Mouse (Mus musculus): ENCODE results near the gene Olfr287. TPM values are rescaled to one million over a fixed set of nuclear protein-coding genes. Genes with fewer than 3 reads are reported as not detected.

Gene Olfr287
- total RNA-seq, 2 experiments from 2014 or later = 3.6 to 5.3 TPM

DNA sequence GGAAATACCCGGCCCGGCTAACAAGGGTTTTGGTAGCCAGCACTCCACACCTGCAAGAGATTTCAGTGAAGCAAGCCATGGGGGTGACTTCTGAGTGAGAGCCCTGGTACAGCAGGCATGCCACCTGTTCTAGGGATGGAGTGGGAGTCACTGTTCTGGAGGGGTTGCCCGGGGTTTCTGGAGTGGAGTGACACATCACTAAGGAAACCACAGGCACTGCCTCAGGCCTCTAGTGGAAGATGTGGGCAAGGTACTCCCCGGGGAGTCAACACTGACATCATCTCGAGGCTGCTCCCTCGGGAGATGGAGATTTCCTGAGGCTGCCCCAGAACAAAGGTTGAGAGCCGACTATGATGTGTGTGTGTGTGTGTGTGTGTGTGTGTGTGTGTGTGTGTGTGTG is 50.5 kb downstream of the Olfr287 start:
- peak in 1 of 2 experiments; percentile 22 for DNase-seq (ENCODE audit: extremely low spot score in 1 of 2, low spot score in 1 of 2)

DNA sequence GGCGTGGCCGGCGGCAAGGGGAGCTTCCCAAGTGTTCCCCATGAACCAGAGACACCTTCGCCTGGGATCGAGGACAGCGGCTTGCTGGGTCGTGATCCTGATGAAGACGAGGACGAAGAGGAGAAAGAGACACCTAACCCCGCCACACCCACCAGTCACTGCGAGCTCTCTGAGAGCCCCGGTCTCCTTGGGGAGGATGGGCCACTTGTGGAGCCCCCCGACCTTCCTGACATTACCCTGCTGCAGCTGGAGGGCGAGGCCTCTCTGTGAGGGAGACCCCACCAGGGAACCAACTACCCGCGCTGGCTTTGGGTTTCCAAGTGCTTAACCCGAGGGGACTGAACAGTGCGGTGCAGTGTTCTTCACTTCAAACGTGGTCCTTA is 52.2 kb downstream of the Olfr287 start:
- DNase-seq (ENCODE audit: extremely low spot score in 1 of 2, low spot score in 1 of 2) = no peak

DNA sequence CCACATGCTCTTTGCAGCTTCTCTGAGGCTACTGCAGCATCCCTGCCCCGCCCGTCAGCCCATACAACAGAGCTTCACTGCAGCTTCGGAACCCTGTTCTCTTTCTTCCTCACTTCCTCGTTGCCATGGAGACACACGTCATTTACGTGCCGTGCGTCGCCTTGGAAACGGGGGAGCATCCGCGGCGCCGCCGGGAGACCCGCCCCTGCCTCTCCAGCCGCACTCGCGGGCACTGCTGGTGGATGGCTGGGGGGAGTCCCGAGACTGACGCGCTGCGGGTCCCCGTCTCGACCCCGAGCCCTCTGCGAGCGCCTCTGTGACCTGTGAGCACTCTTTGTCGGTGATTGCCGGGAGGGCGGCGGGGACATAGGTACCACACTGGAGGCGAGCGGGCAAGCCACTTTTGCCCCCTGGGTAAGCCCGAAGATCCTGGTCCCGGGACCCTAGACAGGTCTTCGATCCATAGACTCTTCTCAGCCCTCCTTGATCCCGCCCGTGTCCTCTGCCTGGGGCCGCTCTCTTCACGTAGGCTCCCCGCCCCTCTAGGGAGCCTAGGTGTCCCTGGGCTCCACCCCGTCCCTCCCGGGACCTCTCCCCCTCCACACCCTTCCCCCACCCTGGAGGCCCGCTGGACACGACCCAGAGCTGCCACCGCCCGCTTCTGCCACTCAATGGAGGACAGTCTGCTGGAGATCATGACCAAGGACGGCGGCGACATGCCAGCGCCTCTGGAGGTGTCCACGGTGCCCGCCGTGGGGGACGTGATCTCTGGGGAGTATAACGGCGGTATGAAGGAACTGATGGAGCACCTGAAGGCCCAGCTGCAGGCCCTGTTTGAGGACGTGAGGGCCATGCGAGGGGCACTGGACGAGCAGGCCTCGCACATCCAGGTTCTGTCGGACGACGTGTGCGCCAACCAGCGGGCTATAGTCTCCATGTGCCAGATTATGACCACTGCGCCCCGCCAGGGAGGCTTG is 52.9 kb downstream of the Olfr287 start:
- DNase-seq (ENCODE audit: extremely low spot score in 1 of 2, low spot score in 1 of 2) = peak; percentile 77 to 80

DNA sequence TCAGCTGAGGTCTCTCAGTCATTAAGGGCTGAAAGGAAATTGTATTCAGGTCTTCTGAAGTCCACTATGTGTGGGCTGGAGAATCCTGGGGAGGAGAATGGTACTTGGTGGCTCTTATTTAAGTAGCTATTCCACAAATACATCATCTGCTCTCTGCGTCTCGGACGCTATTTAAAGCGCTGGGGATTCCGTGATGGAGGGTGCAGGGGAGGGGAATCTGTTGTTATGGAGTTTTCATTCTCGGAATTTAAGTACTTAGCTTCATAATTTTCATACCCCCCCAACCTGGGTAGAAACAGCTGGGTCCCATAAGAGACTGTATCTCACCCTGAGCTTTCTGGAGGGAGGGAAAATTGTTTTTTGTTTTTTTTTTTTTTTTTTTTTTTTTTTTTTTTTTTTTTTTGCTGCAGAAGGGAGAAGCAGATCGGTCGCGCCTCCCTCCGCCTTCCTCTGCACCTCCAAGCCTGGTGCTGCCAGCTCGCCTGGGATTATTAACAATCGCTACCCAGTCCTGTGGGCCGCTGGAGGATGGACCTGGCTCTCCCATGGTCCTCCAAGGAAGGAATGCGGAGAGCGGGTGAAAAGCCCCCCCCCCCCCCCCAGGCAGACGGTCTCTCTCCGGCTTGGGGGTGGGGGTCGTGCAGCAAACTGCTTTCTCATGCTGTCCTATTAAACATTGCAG is 53.8 kb downstream of the Olfr287 start, which contains the start of gene Ccdc184:
Gene Ccdc184, plus strand, starts transcription at position 196 of the 682 bp plus-strand sequence.
- no peak for DNase-seq (ENCODE audit: extremely low spot score in 1 of 2, low spot score in 1 of 2)

DNA sequence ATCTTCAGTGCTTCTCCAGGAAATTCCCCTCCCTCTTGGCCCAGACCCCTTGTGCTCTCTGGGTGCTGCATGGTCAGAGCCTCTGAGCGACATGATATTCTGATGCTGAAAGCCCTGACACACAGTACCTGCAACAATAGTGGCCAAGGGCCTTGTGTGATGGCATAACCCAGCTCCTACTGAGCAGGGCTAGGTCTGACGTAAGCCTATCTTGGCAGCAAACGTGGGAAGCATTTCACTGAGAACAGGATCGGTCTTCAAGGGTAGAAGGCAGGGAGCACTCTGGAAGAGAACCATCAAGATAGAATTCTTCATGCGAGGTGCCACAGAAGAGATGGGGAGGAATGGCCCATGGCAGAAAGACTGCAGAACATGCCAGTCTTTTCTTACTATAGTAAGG is 55.3 kb downstream of the Olfr287 start, which contains the start of gene Asb8:
Gene Asb8, minus strand, starts transcription at position 101 of the 400 bp plus-strand sequence.
- no peak for DNase-seq (ENCODE audit: extremely low spot score in 1 of 2, low spot score in 1 of 2)

DNA sequence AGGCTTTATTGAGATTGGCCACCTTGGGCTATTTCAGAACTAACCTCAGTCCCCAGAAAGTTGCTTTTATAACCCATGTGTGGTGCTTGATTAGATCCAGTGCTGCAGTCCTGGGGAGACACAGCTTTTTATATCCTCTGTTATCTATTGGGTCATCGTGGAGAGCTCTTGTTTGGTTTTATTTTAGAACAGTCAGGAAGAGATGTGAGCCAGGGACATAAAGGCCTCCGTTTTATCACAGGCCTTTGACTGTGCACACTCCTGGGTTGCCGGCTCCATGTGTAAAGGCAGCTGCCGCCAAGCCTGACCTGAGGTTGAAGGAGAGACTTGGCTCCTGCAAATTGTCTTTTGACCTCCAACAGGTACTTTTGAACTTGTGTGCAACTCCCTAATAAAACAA is 58.3 kb downstream of the Olfr287 start:
- no peak for DNase-seq (ENCODE audit: extremely low spot score in 1 of 2, low spot score in 1 of 2)

DNA sequence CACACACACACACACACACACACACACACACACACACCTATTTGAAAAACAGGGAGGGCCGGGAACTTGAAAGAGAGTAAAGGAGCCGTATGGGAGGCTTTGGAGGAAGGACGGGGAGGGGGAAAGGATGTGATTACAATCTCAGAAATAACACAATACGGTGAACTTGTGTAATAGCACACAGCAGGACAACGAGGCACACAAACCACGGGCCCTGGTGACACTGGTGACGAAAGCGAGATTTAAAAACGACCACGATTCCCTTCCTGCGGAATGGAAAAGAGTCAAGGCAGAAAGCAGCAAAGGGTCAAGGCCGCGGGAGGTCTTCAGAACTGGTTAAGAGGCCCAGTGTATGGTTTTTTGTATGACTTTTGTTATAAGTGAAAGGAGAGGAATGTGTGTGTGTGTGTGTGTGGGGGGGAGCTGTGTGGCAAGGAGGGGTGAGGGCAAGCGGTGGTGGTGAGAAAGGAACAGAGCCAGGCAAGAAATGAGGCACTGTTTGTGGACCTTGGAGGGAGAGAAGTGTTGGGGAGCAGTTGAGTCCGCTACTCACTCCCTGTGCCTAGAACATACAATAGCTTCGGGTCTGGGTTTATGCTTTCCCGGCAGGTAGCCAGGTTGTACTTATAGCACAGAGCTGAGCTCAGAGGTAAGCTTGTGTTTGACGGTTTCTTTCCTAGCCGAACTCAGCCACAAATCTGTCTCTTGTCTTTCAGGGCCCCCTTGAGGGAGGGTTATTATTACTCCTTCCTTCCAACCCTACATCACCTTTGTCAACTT is 59.6 kb downstream of the Olfr287 start:
- no peak for DNase-seq (ENCODE audit: extremely low spot score in 1 of 2, low spot score in 1 of 2)

DNA sequence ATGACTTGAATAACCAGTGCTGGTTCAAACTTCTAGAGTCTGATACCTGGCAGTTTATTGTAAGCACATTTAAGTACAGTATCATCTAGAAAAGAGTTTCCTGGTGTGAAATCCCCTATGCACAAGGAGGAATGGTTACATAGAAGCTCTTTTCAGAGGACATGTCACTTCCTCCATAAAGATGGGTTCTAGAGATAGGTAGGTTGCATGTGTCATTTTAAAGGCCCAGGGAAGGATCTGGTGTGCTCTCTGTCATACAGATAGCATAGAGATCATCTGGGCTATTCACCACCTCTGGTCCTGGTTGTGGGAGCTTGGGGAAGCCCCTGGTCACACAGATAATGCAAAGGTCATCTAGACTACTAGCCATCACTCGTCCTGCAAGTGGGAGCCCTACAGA is 63.6 kb downstream of the Olfr287 start:
- DNase-seq (ENCODE audit: extremely low spot score in 1 of 2, low spot score in 1 of 2) = no peak

Other genes with a start within 250 kb of the Olfr287 start
- 1 to 10 TPM in 1 of 2 experiments, under 1 TPM in 1; 0.42 to 1.0 TPM for gene Col2a1, start 216.4 kb downstream of the Olfr287 start, total RNA-seq (2021)
- 100 to 1,000 TPM; 348 to 370 TPM for gene Pfkm, start 128.5 kb downstream of the Olfr287 start, total RNA-seq (2021)
- 10 to 100 TPM; 10.8 to 12.6 TPM for gene Senp1, start 127.3 kb downstream of the Olfr287 start, total RNA-seq (2021)
- 10 to 100 TPM; 48.7 to 53.0 TPM for gene Asb8, start 55.4 kb downstream of the Olfr287 start, total RNA-seq (2021)
- 10 to 100 TPM; 10.9 to 12.4 TPM for gene Ccdc184, start 53.9 kb downstream of the Olfr287 start, total RNA-seq (2021)
- gene Olfr288, start 25.5 kb downstream of the Olfr287 start, total RNA-seq (2021) = not detected
- gene Gm44579, start 79 bp downstream of the Olfr287 start, total RNA-seq (2021) = under 1 TPM in 1 of 2 experiments, not detected in 1; 0.15 TPM
- gene Olfr286, start 13.4 kb upstream of the Olfr287 start, total RNA-seq (2021) = not detected
- not detected for gene H1fnt, start 36.2 kb upstream of the Olfr287 start, total RNA-seq (2021)
- gene Zfp641, start 75.1 kb upstream of the Olfr287 start, total RNA-seq (2021) = 1 to 10 TPM; 5.9 to 6.8 TPM
- gene Olfr285, start 96.3 kb upstream of the Olfr287 start, total RNA-seq (2021) = not detected
- not detected for gene Olfr284, start 119.9 kb upstream of the Olfr287 start, total RNA-seq (2021)
- gene Olfr283, start 159.9 kb upstream of the Olfr287 start, total RNA-seq (2021) = not detected
- not detected for gene Olfr282, start 210.2 kb upstream of the Olfr287 start, total RNA-seq (2021)
- not detected for gene Olfr281, start 231.5 kb upstream of the Olfr287 start, total RNA-seq (2021)
- gene OR5BS1P, start 248.8 kb upstream of the Olfr287 start, total RNA-seq (2021) = not detected